Mouse (Mus musculus): Measurements from ENCODE around the gene Aes. TPM values are rescaled to one million over a fixed set of nuclear protein-coding genes. Genes with fewer than 3 reads are reported as not detected.

Aes gene
- polyA plus RNA-seq, 1 experiment from 2014 or later, result 536 TPM

DNA sequence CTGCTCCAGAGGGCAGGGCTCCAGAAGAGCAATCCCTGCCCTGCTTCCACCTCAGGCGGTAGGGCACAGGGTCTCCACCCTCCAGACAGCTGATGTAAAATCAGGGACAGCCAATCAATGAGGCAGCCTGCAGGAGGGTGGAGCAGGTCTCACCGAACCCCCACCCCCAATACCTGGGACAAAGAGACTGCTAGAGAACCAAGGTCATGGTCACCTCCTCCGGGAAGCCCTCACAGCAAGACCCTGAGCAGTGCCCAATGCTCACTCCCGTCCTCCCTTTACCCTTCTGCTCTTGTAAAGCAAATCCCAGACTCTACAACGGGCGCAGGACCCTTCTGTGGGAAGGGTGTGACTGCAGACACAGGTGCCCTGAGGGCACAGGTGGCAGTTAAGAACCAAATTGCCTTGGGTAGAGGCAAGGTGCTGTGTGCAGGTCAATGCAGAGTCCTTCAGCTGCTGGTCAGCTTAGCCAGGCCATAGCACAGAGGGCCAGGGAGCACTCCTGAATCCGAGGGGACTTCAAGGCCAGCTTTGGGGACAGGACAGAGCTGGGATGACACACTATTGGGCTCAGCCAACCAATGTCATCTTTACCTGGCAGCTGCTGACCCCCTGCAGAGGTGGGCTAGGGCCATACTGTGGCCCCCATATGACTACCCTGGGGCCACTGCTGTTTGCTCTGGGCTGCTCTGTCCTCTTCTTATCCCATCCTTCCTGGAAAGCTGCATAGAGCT lies 16.4 kb upstream of the Aes start:
- no peak for ATAC-seq
- WGBS, result 42% methylated on average over 7 of the region's 7 CpGs

DNA sequence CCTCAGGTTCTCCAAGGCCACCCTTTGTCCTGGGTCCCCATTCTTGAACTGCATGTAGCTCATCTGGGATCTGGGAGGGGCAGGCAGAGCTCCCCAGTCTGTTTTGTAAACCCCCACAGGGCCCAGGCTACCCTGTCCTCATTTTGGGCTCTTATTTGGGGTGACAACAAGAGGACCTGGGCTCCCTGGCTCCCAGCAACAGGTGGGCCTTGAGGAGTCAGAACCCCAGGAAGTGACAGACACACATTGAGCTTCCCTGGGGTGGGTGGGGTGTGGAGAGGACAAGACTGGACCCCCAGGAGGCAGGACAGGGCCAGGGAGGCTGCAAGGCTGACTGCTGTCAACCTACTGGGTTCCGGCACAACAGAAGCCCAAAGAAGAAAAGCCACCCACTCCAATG lies 15.7 kb upstream of the Aes start:
- no peak for ATAC-seq
- WGBS, result 43% methylated on average over 1 of the region's 1 CpGs
- Histone ChIP-seq H3K9ac (ENCODE audit: low read depth, low read length) (peak overlapping the region; percentile 86), H3K27ac (ENCODE audit: low read depth, low read length) (peak overlapping the region; percentile 55), H3K4me2 (replicated peaks; ENCODE audit: low read depth) (peak overlapping the region; percentile 75), H3K36me3 (ENCODE audit: control insufficient read depth, insufficient read depth) (0 out of 2 replicates have a peak, but pooled peaks cover 3% of the 10 kb centered on the region), H3K4me1 (replicated peaks; ENCODE audit: control insufficient read depth, insufficient read depth, low read length) (peaks cover 4% of the 10 kb centered on the region), H3K9me3 (ENCODE audit: control insufficient read depth) (no peaks in the 10 kb centered on the region), H3K4me3 (ENCODE audit: low read depth, low read length) (peak overlapping the region; percentile 80), H3K27me3 (replicated peaks; ENCODE audit: control insufficient read depth, insufficient read depth, low read length) (no peaks in the 10 kb centered on the region)
- no peak for TF ChIP-seq CTCF (IDR thresholded peaks at IDR 0.05; ENCODE audit: low read depth)

More for the DNA sequence above, 16.4 kb upstream of the Aes start:
- H3K4me2 ChIP-seq (replicated peaks; ENCODE audit: low read depth), result peak overlapping the region; percentile 75
- no peaks in the 10 kb centered on the region for H3K9me3 ChIP-seq (ENCODE audit: control insufficient read depth)
- peak overlapping the region; percentile 86 for H3K9ac ChIP-seq (ENCODE audit: low read depth, low read length)
- peak overlapping the region; percentile 84 for H3K27ac ChIP-seq (ENCODE audit: low read depth, low read length)
- H3K36me3 ChIP-seq (ENCODE audit: control insufficient read depth, insufficient read depth), result 0 out of 2 replicates have a peak, but pooled peaks cover 3% of the 10 kb centered on the region
- no peaks in the 10 kb centered on the region for H3K27me3 ChIP-seq (replicated peaks; ENCODE audit: control insufficient read depth, insufficient read depth, low read length)
- no peak for TF ChIP-seq CTCF (IDR thresholded peaks at IDR 0.05; ENCODE audit: low read depth)
- peaks cover 8% of the 10 kb centered on the region for H3K4me1 ChIP-seq (replicated peaks; ENCODE audit: control insufficient read depth, insufficient read depth, low read length)
- peak overlapping the region; percentile 80 for H3K4me3 ChIP-seq (ENCODE audit: low read depth, low read length)

DNA sequence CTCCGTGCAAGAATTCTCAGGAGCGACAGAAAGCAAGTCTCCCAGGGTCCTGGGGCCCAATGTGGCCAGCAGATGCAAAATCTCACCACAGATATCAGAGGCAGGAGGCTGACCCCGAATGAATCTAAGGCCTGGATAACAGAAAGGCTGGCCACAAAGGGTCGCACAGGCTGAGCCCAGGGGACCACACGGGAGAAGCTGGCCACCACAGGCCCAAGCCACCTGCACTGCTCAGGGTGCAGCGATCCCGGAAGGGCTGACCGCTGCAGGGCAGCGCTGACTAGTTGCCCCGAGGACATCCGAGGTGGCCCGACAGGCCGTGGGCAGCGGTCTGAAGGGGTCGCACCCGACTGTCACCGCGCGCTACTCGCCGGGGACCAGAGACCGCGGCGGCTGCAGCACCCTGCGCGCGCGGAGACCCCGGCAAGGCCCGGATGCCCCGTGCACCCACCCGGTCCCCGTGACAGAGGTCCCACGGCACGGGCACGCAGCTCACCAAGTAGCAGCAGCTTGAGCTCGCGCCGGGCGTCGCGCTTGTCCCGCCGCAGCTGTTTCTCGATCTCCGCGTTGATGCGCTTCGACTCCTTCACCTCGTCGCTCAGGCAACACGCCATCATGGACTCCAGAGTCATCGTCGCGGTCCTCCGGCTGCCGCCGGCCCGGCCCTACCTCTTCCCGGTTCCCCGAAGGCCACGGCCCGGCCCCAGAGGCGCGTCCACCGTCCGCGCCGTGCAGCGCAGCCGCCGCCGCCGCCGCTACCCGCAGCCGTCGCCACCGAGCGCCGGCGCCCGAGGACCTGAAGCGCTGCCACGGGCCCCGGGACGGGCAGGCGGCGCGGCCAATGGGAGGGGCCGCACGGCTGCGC lies 14.8 kb upstream of the Aes start:
- H3K9me3 ChIP-seq (ENCODE audit: control insufficient read depth), result no peaks in the 10 kb centered on the region
- peak overlapping the region; percentile 80 for H3K4me3 ChIP-seq (ENCODE audit: low read depth, low read length)
- H3K27me3 ChIP-seq (replicated peaks; ENCODE audit: control insufficient read depth, insufficient read depth, low read length), result no peaks in the 10 kb centered on the region
- peaks cover 3% of the 10 kb centered on the region for H3K4me1 ChIP-seq (replicated peaks; ENCODE audit: control insufficient read depth, insufficient read depth, low read length)
- H3K27ac ChIP-seq (ENCODE audit: low read depth, low read length), result peak overlapping the region; percentile 55
- peak overlapping the region; percentile 86 for H3K9ac ChIP-seq (ENCODE audit: low read depth, low read length)
- H3K36me3 ChIP-seq (ENCODE audit: control insufficient read depth, insufficient read depth), result 0 out of 2 replicates have a peak, but pooled peaks cover 3% of the 10 kb centered on the region
- peak overlapping the region; percentile 75 for H3K4me2 ChIP-seq (replicated peaks; ENCODE audit: low read depth)
- no peak for ATAC-seq
- TF ChIP-seq CTCF (IDR thresholded peaks at IDR 0.05; ENCODE audit: low read depth), result no peak; the same call in 1 of the 2 replicates
- under 1% methylated on average over 93 of the region's 93 CpGs for WGBS

DNA sequence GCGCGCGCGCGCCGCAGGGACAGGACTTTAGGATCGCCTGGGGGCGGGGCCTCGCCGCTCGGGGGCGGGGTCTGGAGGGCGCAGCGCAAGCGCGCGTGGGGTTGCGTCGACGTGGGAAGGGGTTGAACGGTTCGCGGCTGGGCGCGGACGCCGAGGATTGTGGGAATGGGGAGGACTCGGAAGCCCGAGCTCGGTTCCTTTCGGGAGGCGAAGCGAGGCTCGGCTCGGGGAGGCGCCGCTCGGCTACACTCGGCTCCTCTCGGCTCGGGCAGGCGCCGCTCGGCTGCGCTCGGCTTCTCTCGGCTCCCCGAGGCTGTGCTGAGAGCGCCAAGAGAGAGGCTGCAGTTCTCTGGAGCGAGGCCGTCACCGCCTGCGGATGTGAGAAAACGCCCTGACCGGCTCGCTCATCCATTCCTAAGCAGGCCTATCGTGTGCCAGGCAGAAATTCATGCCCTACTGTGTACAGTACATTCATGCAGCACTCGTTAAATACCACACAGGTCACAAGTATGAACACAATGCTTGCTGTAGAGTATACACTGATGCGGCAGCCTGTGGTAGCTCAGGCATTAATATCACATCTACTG lies 14.0 kb upstream of the Aes start, which contains the start of gene Gna11:
TSS of gene Gna11 (minus strand) at position 30 of the 587 bp plus-strand sequence.
- H3K4me1 ChIP-seq (replicated peaks; ENCODE audit: control insufficient read depth, insufficient read depth, low read length), result peaks cover 3% of the 10 kb centered on the region
- peak within 1 kb of the TSS; percentile 80 for H3K4me3 ChIP-seq (ENCODE audit: low read depth, low read length)
- peak within 1 kb of the TSS; percentile 75 for H3K4me2 ChIP-seq (replicated peaks; ENCODE audit: low read depth)
- peak; percentile 84 for ATAC-seq
- H3K27me3 ChIP-seq (replicated peaks; ENCODE audit: control insufficient read depth, insufficient read depth, low read length), result no peaks in the 10 kb centered on the region
- TF ChIP-seq CTCF (IDR thresholded peaks at IDR 0.05; ENCODE audit: low read depth), result no peak
- H3K36me3 ChIP-seq (ENCODE audit: control insufficient read depth, insufficient read depth), result no peaks in the 10 kb centered on the region
- peak within 1 kb of the TSS; percentile 86 for H3K9ac ChIP-seq (ENCODE audit: low read depth, low read length)
- under 1% methylated on average over 42 of the region's 59 CpGs for WGBS
- no peaks in the 10 kb centered on the region for H3K9me3 ChIP-seq (ENCODE audit: control insufficient read depth)
- peak within 1 kb of the TSS; percentile 91 for H3K27ac ChIP-seq (ENCODE audit: low read depth, low read length)

DNA sequence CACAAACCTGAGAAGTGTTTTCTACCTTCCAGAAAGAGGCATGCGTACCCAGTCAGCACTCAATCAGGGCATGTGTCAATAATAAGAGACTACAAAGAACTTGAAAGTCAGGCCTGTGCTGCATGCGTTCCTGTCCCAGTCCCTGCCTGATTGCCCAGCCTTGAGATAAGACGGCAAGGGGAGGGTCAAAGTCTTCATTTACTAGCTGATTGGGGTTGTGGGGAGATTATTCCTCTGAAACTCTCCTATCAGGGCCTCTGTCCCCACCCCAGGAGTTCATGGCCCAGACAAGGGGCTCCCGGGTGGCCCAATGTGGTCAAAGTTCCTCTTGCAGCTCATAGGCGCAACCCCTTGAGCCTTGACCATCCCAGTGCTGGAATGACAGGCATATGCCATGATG lies 13.0 kb upstream of the Aes start:
- Histone ChIP-seq H3K27ac (ENCODE audit: low read depth, low read length) (peak overlapping the region; percentile 91), H3K9me3 (ENCODE audit: control insufficient read depth) (no peaks in the 10 kb centered on the region), H3K9ac (ENCODE audit: low read depth, low read length) (no peak overlapping the region), H3K4me1 (replicated peaks; ENCODE audit: control insufficient read depth, insufficient read depth, low read length) (peaks cover 4% of the 10 kb centered on the region; the same call in 1 of the 2 replicates), H3K4me2 (replicated peaks; ENCODE audit: low read depth) (peak overlapping the region; percentile 75), H3K4me3 (ENCODE audit: low read depth, low read length) (no peak overlapping the region), H3K36me3 (ENCODE audit: control insufficient read depth, insufficient read depth) (no peaks in the 10 kb centered on the region), H3K27me3 (replicated peaks; ENCODE audit: control insufficient read depth, insufficient read depth, low read length) (no peaks in the 10 kb centered on the region)
- peak; percentile 71 for ATAC-seq
- TF ChIP-seq CTCF (IDR thresholded peaks at IDR 0.05; ENCODE audit: low read depth), result no peak
- 31% methylated on average over 5 of the region's 5 CpGs for WGBS
